Mouse (Mus musculus) C2C12 (cell line): Measurements from ENCODE around the gene Stam.

Experiments used
- CEBPB ChIP-seq: IDR thresholded peaks from one replicate; pipeline ENCODE4 v1.6.1; 2011; ENCODE audit warnings: low read depth, mild to moderate bottlenecking, control low read depth, moderate library complexity
- CTCF ChIP-seq: IDR thresholded peaks from one replicate; pipeline ENCODE4 v1.5.1; 2011; ENCODE audit not compliant: control insufficient read depth, insufficient read depth, insufficient read length
- FOSL1 ChIP-seq: IDR thresholded peaks from one replicate; pipeline ENCODE4 v1.8.0; 2011; ENCODE audit warnings: mild to moderate bottlenecking, low read length; ENCODE audit not compliant: poor library complexity, insufficient read depth, severe bottlenecking
- MAX ChIP-seq: IDR thresholded peaks from one replicate; pipeline ENCODE4 v1.6.1; 2011; ENCODE audit warnings: mild to moderate bottlenecking, control low read depth
- MYOD1 ChIP-seq: IDR thresholded peaks from one replicate; pipeline ENCODE4 v1.6.1; 2011; ENCODE audit warnings: low read depth; ENCODE audit not compliant: control insufficient read depth, insufficient read length
- USF1 ChIP-seq: IDR thresholded peaks from one replicate; pipeline ENCODE4 v1.6.1; 2011; ENCODE audit warnings: low read depth, mild to moderate bottlenecking, control low read depth, moderate library complexity

GRCm38 (mm10) chr2:14165618-14166344 lies 91.9 kb downstream of the Stam start:
- TF ChIP-seq CTCF (no peak), MAX (no peak), MYOD1 (no peak), USF1 (no peak), CEBPB (no peak), FOSL1 (no peak)
